Mouse (Mus musculus): ENCODE results near the gene 2010111I01Rik.

DNA sequence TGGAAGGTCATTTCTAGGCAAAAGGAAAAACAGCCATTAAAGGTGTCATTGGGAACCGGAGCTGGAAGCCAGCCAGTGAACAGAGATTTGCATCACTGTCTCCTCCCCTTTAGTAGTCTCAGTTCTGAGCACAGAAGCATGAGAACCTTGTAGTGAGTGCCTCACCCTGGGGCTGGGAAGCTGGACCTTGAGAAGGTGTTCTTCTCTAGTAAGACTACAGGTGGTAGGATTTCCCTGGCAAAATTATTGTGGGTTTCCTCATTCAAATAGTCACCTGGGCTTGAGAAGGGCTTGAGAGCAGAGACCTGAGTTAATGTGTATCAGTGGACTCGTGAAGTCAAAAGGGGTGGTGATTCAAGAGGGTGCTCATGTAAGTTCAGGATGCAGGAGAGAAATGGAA lies 224.1 kb downstream of the 2010111I01Rik start:
- TF ChIP-seq EP300 (IDR thresholded peaks at IDR 0.05; ENCODE audit: insufficient read depth, low read depth, low read length), result no peak
- no peak for TF ChIP-seq POLR2A (IDR thresholded peaks at IDR 0.05; ENCODE audit: insufficient read depth, low read length)
- TF ChIP-seq CTCF (IDR thresholded peaks at IDR 0.05; ENCODE audit: low read depth, low read length), result no peak
